Mouse (Mus musculus): ENCODE data around the gene Ets1. TPM values are rescaled to one million over a fixed set of nuclear protein-coding genes. Genes with fewer than 3 reads are reported as not detected.
A peak's percentile ranks its signal among the peaks of the same experiment; 100 is the strongest.

The Ets1 gene
- polyA plus RNA-seq, 1 experiment from 2014 or later, result 18.1 TPM

DNA sequence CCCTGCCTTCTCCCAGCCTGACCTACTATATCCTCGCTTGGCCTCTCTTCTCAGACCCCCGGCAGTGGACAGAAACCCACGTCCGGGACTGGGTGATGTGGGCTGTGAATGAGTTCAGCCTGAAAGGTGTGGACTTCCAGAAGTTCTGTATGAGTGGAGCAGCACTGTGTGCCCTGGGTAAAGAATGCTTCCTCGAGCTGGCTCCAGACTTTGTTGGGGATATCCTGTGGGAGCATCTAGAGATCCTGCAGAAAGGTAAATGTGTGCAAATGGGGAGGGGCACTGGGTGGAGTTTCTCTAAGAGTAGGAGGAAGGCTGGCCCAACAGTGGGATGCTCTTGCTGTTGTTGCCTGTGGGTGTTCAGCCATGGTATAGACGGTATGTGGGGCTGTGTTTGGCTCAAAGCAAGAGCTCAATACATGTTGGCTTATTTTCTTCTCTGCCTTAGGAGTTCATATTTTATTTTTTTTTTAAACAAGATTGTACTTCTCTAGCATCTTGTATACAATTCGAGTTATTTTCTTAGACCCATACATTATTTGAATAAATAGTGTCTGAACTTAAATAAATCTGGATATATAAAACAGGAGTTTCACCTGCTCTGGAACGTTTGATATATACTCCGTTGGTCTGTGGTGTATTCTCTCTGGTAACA lies 94.1 kb downstream of the Ets1 start:
- peaks cover 36% of the 10 kb centered on the region for H3K36me3 ChIP-seq (replicated peaks; ENCODE audit: insufficient read depth, low read length)
- no peaks in the 10 kb centered on the region for H3K9me3 ChIP-seq (ENCODE audit: low read length)
- no peak overlapping the region for H3K4me2 ChIP-seq (ENCODE audit: low read depth, low read length)
- H3K27ac ChIP-seq (ENCODE audit: low read depth), result no peak overlapping the region
- no peak overlapping the region for H3K9ac ChIP-seq (replicated peaks)
- DNase-seq (no peak), ATAC-seq (no peak)
- H3K4me1 ChIP-seq (ENCODE audit: insufficient read depth), result peaks cover 7% of the 10 kb centered on the region
- no peaks in the 10 kb centered on the region for H3K27me3 ChIP-seq (ENCODE audit: insufficient read depth, low read length)
- 74% methylated on average over 9 of the region's 9 CpGs for WGBS (ENCODE audit: insufficient replicate concordance)
- TF ChIP-seq EP300 (IDR thresholded peaks at IDR 0.05; ENCODE audit: low read depth) (no peak), CTCF (IDR thresholded peaks at IDR 0.05; ENCODE audit: low read depth) (no peak)
- no peak overlapping the region for H3K4me3 ChIP-seq (ENCODE audit: low read depth, low read length)

DNA sequence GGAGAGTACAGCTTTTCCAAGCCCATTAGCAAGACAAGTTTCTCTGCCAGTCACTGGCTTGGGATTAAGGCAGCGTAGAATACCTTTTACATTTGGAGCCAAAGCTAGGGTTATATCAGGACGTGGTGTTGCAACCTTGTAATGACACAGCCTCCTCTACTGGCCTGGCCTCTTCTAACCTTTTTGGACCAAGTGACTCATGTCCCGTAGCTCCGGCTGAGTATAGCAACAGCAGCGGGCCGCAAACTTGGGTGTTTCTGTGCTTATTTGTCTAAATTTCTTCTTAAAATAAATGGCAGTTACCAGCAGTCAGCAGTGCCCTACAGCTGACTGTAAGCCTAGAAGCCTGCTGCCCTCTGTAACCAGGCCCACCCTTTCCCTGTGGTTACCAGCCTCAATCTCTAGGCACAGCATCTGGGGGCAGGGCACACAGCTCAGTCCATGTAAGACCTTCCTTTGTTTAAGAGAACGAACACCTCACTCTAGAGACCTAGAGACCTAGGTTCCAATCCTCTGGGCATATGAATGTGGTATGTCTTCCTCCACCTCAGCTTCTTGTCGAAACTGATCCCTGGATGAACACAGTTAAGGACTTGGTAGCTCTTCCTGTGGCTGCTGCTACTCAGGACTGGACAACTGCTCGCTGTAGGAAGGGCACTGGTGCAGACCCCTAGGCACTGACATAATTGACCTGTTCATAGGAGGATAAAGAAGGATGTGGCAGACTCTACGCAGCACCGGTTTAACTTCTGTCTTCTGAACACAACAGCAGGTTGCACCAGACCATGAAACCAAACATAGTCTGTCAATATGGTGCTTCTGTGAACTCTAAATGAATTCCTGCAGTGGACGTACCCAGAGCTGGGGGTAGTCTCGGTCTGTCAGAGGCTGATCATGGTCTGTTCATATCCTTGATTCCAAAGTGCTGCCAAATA lies 94.9 kb downstream of the Ets1 start:
- ATAC-seq (peak; percentile 88), DNase-seq (peak; percentile 47)
- Histone ChIP-seq H3K9ac (replicated peaks) (no peak overlapping the region), H3K27me3 (ENCODE audit: insufficient read depth, low read length) (no peaks in the 10 kb centered on the region), H3K9me3 (ENCODE audit: low read length) (no peaks in the 10 kb centered on the region), H3K27ac (ENCODE audit: low read depth) (no peak overlapping the region), H3K4me2 (ENCODE audit: low read depth, low read length) (no peak overlapping the region), H3K4me3 (ENCODE audit: low read depth, low read length) (no peak overlapping the region), H3K36me3 (replicated peaks; ENCODE audit: insufficient read depth, low read length) (peaks cover 42% of the 10 kb centered on the region), H3K4me1 (ENCODE audit: insufficient read depth) (peaks cover 7% of the 10 kb centered on the region)
- TF ChIP-seq CTCF (IDR thresholded peaks at IDR 0.05; ENCODE audit: low read depth), result peak; percentile 22; the same call in 1 of the 2 replicates
- no peak for TF ChIP-seq EP300 (IDR thresholded peaks at IDR 0.05; ENCODE audit: low read depth)
- WGBS (ENCODE audit: insufficient replicate concordance), result 55% methylated on average over 13 of the region's 13 CpGs

GRCm38 (mm10) chr9:32731787-32732186 lies 95.8 kb downstream of the Ets1 start:
- no peak for TF ChIP-seq EP300 (IDR thresholded peaks at IDR 0.05; ENCODE audit: low read depth)
- TF ChIP-seq CTCF (IDR thresholded peaks at IDR 0.05; ENCODE audit: low read depth), result no peak
- Histone ChIP-seq H3K9me3 (ENCODE audit: low read length) (no peaks in the 10 kb centered on the region), H3K36me3 (replicated peaks; ENCODE audit: insufficient read depth, low read length) (peaks cover 43% of the 10 kb centered on the region), H3K27me3 (ENCODE audit: insufficient read depth, low read length) (no peaks in the 10 kb centered on the region), H3K4me1 (ENCODE audit: insufficient read depth) (peaks cover 7% of the 10 kb centered on the region), H3K4me2 (ENCODE audit: low read depth, low read length) (no peak overlapping the region; the same call in 1 of the 2 replicates), H3K27ac (ENCODE audit: low read depth) (peak overlapping the region; percentile 42; the same call in 1 of the 2 replicates), H3K4me3 (ENCODE audit: low read depth, low read length) (no peak overlapping the region), H3K9ac (replicated peaks) (no peak overlapping the region)
- 43% methylated on average over 9 of the region's 9 CpGs for WGBS (ENCODE audit: insufficient replicate concordance)
- peak; percentile 55 for ATAC-seq
- no peak for DNase-seq

GRCm38 (mm10) chr9:32735071-32735470 lies 99.0 kb downstream of the Ets1 start:
- no peak overlapping the region for H3K27ac ChIP-seq (ENCODE audit: low read depth)
- 68% methylated on average over 7 of the region's 7 CpGs for WGBS (ENCODE audit: insufficient replicate concordance)
- DNase-seq (no peak), ATAC-seq (no peak)
- no peak overlapping the region for H3K4me2 ChIP-seq (ENCODE audit: low read depth, low read length)
- H3K9ac ChIP-seq (replicated peaks), result no peak overlapping the region
- H3K27me3 ChIP-seq (ENCODE audit: insufficient read depth, low read length), result no peaks in the 10 kb centered on the region
- no peak overlapping the region for H3K4me3 ChIP-seq (ENCODE audit: low read depth, low read length)
- no peaks in the 10 kb centered on the region for H3K9me3 ChIP-seq (ENCODE audit: low read length)
- TF ChIP-seq CTCF (IDR thresholded peaks at IDR 0.05; ENCODE audit: low read depth) (no peak), EP300 (IDR thresholded peaks at IDR 0.05; ENCODE audit: low read depth) (no peak)
- H3K36me3 ChIP-seq (replicated peaks; ENCODE audit: insufficient read depth, low read length), result peaks cover 53% of the 10 kb centered on the region
- H3K4me1 ChIP-seq (ENCODE audit: insufficient read depth), result peaks cover 7% of the 10 kb centered on the region

DNA sequence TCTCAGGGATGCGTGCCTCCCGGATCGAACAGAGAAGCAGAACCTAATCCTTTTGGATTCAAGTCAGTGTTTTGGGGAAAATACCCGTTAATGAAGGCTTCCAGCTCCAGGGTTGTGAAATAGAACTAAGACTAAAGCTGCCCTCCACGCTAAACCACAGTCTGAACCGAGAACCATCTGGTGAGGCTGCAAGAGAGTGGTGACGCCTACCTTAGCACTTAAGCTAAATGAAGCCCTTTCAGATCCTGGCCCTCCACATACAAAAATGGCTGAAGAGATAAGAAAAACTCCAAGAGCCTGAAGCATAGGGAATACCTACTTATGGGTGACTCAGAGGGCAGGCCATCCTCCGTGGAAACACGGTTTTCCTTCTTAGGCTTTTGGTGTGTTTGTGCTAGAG lies 100.0 kb downstream of the Ets1 start:
- Histone ChIP-seq H3K4me1 (ENCODE audit: insufficient read depth) (peaks cover 1% of the 10 kb centered on the region; the same call in 1 of the 2 replicates), H3K27me3 (ENCODE audit: insufficient read depth, low read length) (no peaks in the 10 kb centered on the region), H3K9ac (replicated peaks) (no peak overlapping the region), H3K4me3 (ENCODE audit: low read depth, low read length) (no peak overlapping the region), H3K27ac (ENCODE audit: low read depth) (no peak overlapping the region), H3K4me2 (ENCODE audit: low read depth, low read length) (no peak overlapping the region), H3K36me3 (replicated peaks; ENCODE audit: insufficient read depth, low read length) (peaks cover 51% of the 10 kb centered on the region), H3K9me3 (ENCODE audit: low read length) (no peaks in the 10 kb centered on the region)
- ATAC-seq, result no peak
- no peak for TF ChIP-seq EP300 (IDR thresholded peaks at IDR 0.05; ENCODE audit: low read depth)
- no peak for TF ChIP-seq CTCF (IDR thresholded peaks at IDR 0.05; ENCODE audit: low read depth)
- DNase-seq, result no peak
- WGBS (ENCODE audit: insufficient replicate concordance), result 78% methylated on average over 9 of the region's 9 CpGs

DNA sequence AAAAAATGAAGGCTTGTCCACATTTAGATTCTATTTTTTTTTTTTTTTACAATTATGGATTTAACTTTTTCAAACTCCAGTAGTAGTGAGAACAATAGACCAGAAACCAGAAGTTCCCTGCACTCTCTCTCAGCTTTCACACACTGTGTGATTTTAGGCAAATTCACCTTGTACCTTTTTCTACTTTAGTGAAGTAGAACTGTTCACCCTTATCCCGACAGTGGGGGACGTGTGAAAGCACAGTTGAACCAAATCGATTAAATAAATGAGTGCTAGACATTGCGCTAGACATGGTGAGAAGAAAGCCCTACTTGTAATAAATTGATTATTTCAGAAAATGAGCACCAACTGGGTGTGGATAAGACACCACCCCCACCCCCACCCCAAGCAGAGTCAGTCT lies 104.0 kb downstream of the Ets1 start:
- Histone ChIP-seq H3K36me3 (replicated peaks; ENCODE audit: insufficient read depth, low read length) (peaks cover 32% of the 10 kb centered on the region), H3K4me1 (ENCODE audit: insufficient read depth) (peaks cover 3% of the 10 kb centered on the region; the same call in 1 of the 2 replicates), H3K9ac (replicated peaks) (no peak overlapping the region), H3K9me3 (ENCODE audit: low read length) (no peaks in the 10 kb centered on the region), H3K27me3 (ENCODE audit: insufficient read depth, low read length) (no peaks in the 10 kb centered on the region), H3K27ac (ENCODE audit: low read depth) (no peak overlapping the region), H3K4me2 (ENCODE audit: low read depth, low read length) (no peak overlapping the region), H3K4me3 (ENCODE audit: low read depth, low read length) (no peak overlapping the region)
- WGBS (ENCODE audit: insufficient replicate concordance), result 79% methylated on average over 4 of the region's 4 CpGs
- ATAC-seq (no peak), DNase-seq (no peak)
- TF ChIP-seq CTCF (IDR thresholded peaks at IDR 0.05; ENCODE audit: low read depth) (no peak), EP300 (IDR thresholded peaks at IDR 0.05; ENCODE audit: low read depth) (no peak)
